Mouse (Mus musculus) lung, adult 2 months (tissue): ENCODE results near the gene Anapc7.

Experiments used
- CTCF ChIP-seq: fragments of 200-500 bp; IDR thresholded peaks from 2 replicates; pipeline ENCODE4 v1.5.1; 2011; ENCODE audit warnings: mild to moderate bottlenecking, low read length, control low read depth; ENCODE audit not compliant: insufficient read depth
- POLR2A ChIP-seq: fragments of 200-500 bp; IDR thresholded peaks from 2 replicates; pipeline ENCODE4 v1.6.1; 2011; ENCODE audit warnings: low read depth, mild to moderate bottlenecking, control low read depth, low read length, borderline replicate concordance; ENCODE audit errors: extremely low read depth

- TF ChIP-seq CTCF, result no peak
- peak; percentile 20; the same call in 1 of the 2 replicates for TF ChIP-seq POLR2A
These were observed 29.1 kb upstream of the Anapc7 start for GRCm38 (mm10) chr5:122392227-122393004.
